Mouse (Mus musculus) hematopoietic stem cell, adult 5-6 weeks (primary cell): Measurements from ENCODE around the gene Grk6. TPM values are rescaled to one million over a fixed set of nuclear protein-coding genes. Genes with fewer than 3 reads are reported as not detected.
"Not testable (repeated sequence)": the region's sequence is repeated elsewhere in the genome, so short reads cannot be mapped to it uniquely, and the experiment has no call there.

Experiments
- ATAC-seq, 2 experiments: fragments of 125-278 bp in 1 of 2; replicated peaks in 1 of 2; 2 replicates each; pipeline ENCODE4 v1.8.0; 2016 to 2017; ENCODE audit warnings: inconsistent platforms in 2 of 2, mild to moderate bottlenecking in 2 of 2, moderate number of reproducible peaks in 2 of 2, low read depth in 1 of 2, moderate TSS enrichment in 1 of 2; ENCODE audit not compliant: low FRiP score in 2 of 2, poor library complexity in 2 of 2, severe bottlenecking in 2 of 2, insufficient read depth in 1 of 2, low TSS enrichment in 1 of 2
- total RNA-seq: library from RNA; stranded (forward); fragments of 172-1452, 232-1000 nt; gene quantifications from 2 replicates; pipeline ENCODE4 v1.2.3, GENCODE M21; 2017

Grk6 gene
- total RNA-seq, 1 experiment from 2014 or later, result 77.8 TPM

GRCm38 (mm10) chr13:55420018-55420932, 24.6 kb upstream of the Grk6 start:
- ATAC-seq, result no peak

- ATAC-seq, result peak; percentile 62 to 73
These were observed 23.7 kb upstream of the Grk6 start for GRCm38 (mm10) chr13:55420933-55421800.

- ATAC-seq, result no peak
These were observed 18.3 kb upstream of the Grk6 start, which contains the start of gene F12 for GRCm38 (mm10) chr13:55426613-55427012. TSS of gene F12 (minus strand) at chr13:55426793.

DNA sequence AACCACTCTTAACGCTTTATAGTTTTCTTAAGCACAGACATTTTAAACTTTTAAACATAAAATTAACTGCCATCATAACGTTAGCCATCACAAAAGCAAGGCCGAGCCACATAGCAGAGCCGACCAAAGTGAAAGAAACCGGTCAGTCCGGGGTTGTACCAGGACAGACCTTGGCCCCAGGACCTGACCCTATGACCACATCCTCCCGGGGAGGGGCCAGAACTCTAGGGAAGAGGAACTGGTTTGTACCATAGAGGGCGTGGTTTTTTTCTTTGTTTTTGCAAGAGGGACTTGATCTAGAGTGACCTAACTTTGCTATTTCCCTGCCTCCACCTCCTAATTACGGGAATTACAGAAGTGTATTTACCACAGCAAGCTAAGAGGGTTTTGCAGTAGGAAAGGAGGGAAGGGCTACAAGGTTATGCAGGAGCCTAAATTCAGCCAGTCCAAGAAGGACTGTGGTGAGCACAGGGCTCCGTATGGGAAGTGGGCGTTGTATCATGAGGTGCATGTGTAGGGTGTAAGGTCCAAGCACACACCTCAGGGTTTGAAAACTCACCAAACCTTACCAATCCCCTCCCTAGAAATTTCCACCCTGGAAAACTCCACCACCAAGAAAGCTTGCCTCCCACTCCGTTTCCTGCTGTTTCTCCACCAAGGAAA, 15.5 kb upstream of the Grk6 start:
- ATAC-seq, result peak; percentile 80 to 86

- ATAC-seq, result no peak
These were observed 14.3 kb upstream of the Grk6 start for GRCm38 (mm10) chr13:55430566-55430965.

DNA sequence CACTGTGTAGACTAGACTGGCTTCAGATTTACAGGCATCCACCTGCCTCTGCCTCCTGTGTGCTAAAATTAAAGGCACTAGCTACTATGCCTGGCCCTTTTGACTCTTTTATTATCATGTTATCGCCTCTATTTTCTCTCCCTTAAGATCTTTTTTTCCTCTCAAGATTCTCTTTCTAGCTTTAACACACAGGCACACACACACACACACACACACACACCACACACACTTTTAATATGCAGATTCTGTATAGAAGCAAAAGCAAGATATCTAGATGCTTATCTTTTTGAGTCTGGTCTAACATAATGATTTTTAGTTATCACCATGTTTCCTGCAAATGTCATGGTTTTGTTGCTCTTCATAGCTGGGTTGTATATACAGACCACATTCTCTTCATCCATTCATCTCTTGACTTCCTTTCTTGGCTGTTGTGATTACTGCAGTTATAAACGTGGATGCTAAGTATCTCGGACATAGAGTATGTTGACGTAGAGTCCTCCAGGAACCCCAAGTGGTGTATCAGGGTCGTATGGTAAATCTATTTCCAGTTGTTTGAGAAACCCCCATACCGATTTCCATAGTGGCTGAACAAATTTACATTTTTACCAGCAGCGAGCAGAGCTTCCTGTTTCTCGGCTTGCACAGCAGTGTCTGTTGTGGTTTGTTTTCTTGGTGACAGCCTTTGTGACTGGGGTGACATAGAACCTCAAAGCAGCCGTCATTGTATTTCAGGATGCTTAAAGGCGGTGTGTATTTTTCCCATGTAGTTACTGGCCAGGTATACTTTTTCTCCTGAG, 12.8 kb upstream of the Grk6 start:
- peak; percentile 76 to 84 for ATAC-seq

DNA sequence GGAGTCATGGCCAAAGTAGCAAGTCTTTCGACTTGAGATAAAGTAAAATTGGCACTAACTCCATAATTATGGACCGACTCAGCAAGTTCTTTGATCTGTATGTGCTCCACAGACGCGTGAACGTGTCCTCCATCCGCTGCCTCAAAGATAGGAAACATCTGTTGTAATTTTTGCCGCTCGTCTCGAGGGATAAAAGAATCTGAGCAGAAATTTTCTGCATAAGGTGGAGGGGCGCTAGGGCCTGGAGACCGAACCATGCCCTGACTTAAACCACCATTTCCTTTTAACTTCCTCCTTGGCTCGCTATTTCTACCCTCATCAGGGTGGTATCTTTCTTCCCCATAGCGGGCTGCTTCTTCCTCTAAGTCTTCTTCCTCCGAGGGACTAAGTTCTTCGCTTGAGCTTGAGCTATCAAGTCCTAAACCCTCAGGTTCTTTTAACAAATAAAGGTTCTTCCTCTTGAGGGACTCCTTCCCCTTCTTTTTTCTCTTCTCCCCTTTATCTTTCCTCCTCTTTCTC, 7.7 kb upstream of the Grk6 start:
- not testable (repeated sequence) for ATAC-seq

DNA sequence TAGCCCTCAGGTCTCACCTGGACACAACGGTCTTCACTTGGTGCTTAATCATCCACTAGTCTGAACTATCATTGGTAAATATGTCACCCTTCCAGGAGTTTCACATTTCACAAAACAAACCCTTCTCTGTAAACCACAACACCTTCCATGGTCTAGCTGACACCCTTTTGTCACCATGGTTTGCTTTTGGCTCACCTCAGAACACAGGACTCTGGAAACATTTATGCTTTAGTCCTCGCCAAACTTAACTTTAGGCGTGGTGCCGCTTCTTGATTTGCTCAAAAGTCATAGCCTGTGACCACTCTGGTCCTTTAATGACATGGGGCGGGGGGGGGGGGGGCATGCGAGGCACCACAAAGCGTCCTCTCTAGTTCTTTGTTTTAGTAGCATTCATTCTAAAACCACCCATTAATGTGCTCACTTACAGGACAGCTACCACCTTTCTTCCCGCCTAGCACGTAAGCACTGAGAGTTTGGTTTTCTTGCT, 1.0 kb upstream of the Grk6 start:
- no peak for ATAC-seq

GRCm38 (mm10) chr13:55444286-55444936, 461 bp upstream of the Grk6 start:
- ATAC-seq, result peak; percentile 14 to 34; a peak in 3 of 4 replicates

GRCm38 (mm10) chr13:55445361-55446091, 654 bp downstream of the Grk6 start:
- ATAC-seq, result no peak

DNA sequence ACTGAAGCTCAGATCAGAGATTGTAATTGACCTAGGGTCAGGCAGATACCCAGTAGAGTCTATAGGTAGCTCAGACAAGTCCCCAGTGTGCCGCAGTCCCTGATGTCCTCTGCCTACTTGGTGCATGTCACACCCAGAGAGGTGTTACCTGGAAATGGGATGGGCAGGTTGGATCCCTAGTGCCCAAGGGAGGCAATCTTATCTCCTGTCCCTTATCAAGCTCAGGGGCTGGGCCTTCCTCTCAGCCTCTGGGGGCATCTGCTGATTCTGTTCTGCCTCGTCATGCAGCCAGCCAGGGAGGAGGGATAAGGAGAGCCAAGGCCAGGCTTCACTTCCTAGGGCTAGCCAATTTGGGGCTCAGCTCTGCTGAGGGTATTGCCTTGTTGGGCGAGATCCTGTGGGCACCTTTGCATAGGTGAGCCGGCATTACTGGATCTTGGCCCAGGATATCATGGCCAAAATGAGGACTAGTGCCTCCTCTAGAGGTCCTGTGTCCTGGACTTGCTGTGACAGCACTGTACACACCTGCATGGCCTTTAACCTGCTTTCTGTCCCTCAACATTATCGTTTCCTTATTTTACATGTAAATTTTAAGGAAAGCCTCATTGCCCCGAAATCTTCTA, 1.7 kb downstream of the Grk6 start:
- ATAC-seq, result no peak

DNA sequence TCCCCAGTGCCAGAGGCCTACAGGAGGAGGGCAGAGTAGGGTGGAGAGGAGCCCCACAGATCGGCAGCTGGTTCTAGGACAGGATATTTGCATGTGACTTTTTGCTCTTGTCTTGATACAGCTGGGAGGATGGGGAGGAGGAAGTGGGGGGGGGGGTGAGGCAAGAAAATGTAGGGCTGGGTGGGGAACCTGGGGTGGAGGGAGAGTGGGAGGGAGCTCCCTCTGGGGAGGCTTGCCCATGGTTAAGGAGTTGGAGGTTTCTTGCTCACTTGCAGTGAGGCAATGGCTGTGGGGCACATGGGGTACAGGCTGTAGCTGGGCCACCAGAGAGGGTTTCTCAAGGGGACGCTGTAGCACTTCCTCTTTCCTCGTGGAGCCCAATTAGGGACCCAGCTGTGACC, 2.7 kb downstream of the Grk6 start:
- peak; percentile 30 to 38; a peak in 3 of 4 replicates for ATAC-seq

DNA sequence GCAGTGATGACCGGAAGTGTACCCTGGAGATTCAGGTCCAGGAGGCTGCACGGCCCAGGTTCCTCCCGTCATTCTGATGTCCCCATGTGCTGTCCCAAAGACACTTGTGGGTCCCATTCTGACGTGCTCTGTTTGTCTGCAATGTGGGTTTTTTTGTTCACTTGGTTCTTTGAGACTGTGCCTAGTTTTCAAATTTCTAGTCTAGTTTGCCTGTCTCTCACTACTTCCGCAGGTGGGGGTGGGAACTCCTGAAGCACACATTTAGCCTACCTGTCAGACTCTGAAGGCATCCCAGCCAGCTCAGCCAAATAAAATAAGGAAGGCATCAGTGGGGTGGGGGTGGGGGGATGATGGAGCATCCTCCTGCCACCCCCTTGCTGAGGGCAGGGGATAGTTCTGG, 3.3 kb downstream of the Grk6 start:
- no peak for ATAC-seq

- ATAC-seq, result no peak
These were observed 4.3 kb downstream of the Grk6 start for GRCm38 (mm10) chr13:55449205-55449604.
